Mouse (Mus musculus): Measurements from ENCODE around the gene Fgfr1op. TPM values are rescaled to one million over a fixed set of nuclear protein-coding genes. Genes with fewer than 3 reads are reported as not detected.
"Not testable (repeated sequence)": the region's sequence is repeated elsewhere in the genome, so short reads cannot be mapped to it uniquely, and the experiment has no call there.

Gene Fgfr1op
- polyA plus RNA-seq (2015; fragmentation: Nextera tagmentation; extraction: Ambion mirVana), result 31.4 and 32.0 TPM in 2 replicates

DNA sequence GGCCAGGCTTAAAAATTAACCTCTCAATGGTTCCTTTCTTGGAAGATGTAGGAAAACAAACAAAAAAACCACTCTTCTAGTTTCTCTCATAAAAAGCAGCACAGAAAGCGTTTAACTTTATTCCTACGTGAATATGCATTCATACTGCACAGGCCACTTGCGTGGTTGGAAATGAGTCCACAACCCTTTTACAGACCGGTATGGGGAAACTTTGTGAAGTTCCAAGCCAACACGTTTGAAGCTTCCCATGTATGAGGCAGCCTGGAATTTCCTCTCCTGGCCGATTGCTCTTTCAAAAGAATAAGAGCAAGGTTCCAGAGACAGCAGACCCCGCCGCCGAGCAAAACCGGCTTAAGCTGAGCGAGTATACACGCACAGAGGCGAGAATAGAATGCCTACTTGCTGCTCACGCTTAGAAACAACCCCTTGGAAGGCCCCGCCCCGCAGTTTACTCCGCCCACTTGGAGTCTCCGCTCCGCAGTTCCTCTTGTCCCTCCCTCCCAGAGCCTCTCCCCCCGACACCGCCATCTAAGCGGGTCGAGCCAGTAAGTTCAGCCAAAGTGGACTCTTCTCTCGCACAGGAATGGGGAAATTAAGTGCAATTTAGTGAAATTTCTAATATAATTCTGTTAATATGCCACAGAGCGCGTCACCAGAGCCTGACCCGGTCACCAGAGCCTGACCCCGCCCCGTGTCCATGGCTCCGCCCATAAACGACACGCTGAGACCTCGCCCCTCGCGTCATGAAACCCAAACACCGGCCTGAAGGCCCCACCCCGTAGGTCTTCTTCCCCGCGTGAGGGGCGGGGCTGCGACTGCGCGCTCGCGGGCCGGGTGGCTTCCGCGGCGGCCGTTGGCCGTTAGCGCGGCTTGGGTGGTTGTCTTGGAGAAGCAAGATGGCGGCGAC lies at the start of gene Fgfr1op:
TSS of gene Fgfr1op (plus strand) at position 801 of the 907 bp plus-strand sequence.
- not testable (repeated sequence) for H3K27ac ChIP-seq (ENCODE audit: low read length); H3K9me3 ChIP-seq (ENCODE audit: control insufficient read depth, low read length); H3K27me3 ChIP-seq (replicated peaks; ENCODE audit: control insufficient read depth, insufficient read depth, low read length); H3K4me1 ChIP-seq (ENCODE audit: control insufficient read depth, insufficient read depth, low read length); H3K36me3 ChIP-seq (ENCODE audit: control insufficient read depth, insufficient read depth, low read length)
- H3K9ac ChIP-seq (ENCODE audit: low read depth, low read length), result peak within 1 kb of the TSS; percentile 58; the same call in 1 of the 2 replicates
- H3K4me2 ChIP-seq (ENCODE audit: low read depth, low read length), result peak within 1 kb of the TSS; percentile 43
- peak within 1 kb of the TSS; percentile 51 for H3K4me3 ChIP-seq (ENCODE audit: low read length)
- peak; percentile 98 for ATAC-seq
- under 1% methylated on average over 12 of the region's 55 CpGs for WGBS

- H3K9me3 ChIP-seq (ENCODE audit: control insufficient read depth, low read length); H3K36me3 ChIP-seq (ENCODE audit: control insufficient read depth, insufficient read depth, low read length); H3K27me3 ChIP-seq (replicated peaks; ENCODE audit: control insufficient read depth, insufficient read depth, low read length); H3K4me3 ChIP-seq (ENCODE audit: low read length); ATAC-seq; H3K4me2 ChIP-seq (ENCODE audit: low read depth, low read length); H3K9ac ChIP-seq (ENCODE audit: low read depth, low read length); H3K27ac ChIP-seq (ENCODE audit: low read length); H3K4me1 ChIP-seq (ENCODE audit: control insufficient read depth, insufficient read depth, low read length): not testable (repeated sequence)
- WGBS, result 71% methylated on average over 6 of the region's 11 CpGs
These were observed 48.9 kb upstream of the Fgfr1op start for GRCm38 (mm10) chr17:8116378-8116777.

DNA sequence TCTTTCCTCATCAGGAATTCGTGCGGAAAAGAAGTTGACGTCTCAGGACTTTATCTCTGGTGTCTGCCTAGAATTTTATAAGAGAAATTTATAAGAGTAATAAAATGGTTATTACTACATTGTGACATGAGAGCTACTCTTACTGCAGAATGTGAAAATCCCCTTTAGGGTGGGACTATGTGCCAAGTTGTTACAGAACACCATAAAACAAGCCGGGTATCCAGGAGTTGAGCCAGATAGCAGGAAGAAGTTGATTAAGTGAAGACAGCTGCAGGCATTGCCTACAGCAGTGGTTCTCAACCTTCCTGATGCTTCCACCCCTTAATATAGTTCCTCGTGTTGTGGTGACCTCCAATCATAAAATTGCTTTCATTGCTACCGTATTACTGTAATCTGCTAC lies 48.4 kb upstream of the Fgfr1op start:
- H3K27ac ChIP-seq (ENCODE audit: low read length); H3K9me3 ChIP-seq (ENCODE audit: control insufficient read depth, low read length); H3K4me1 ChIP-seq (ENCODE audit: control insufficient read depth, insufficient read depth, low read length); H3K27me3 ChIP-seq (replicated peaks; ENCODE audit: control insufficient read depth, insufficient read depth, low read length); H3K4me2 ChIP-seq (ENCODE audit: low read depth, low read length); ATAC-seq; H3K9ac ChIP-seq (ENCODE audit: low read depth, low read length); H3K36me3 ChIP-seq (ENCODE audit: control insufficient read depth, insufficient read depth, low read length); H3K4me3 ChIP-seq (ENCODE audit: low read length): not testable (repeated sequence)
- WGBS, result no CpG with 5 or more reads among the region's 6 CpGs

DNA sequence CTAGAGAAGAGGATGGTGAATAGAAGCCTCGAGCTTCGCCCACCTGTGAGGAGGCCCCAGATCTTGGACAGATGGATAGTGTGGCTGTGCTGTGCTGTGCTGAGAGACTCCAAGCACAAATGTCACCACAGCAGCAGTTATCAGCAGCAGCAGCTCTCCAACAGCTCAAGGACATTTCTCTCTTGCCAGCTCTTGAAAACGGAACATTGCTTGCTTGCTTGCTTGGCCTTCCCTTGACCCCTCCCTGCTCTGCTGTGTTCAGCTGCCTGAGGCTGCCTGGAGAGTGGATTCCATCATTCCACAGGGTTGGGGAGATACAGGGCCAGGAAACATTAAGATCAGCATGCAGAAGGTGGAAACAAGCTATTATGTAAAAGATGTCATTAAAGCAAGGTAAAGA lies 42.3 kb upstream of the Fgfr1op start:
- not testable (repeated sequence) for H3K9me3 ChIP-seq (ENCODE audit: control insufficient read depth, low read length); H3K4me1 ChIP-seq (ENCODE audit: control insufficient read depth, insufficient read depth, low read length); H3K4me3 ChIP-seq (ENCODE audit: low read length); H3K9ac ChIP-seq (ENCODE audit: low read depth, low read length); H3K4me2 ChIP-seq (ENCODE audit: low read depth, low read length); H3K27ac ChIP-seq (ENCODE audit: low read length); H3K27me3 ChIP-seq (replicated peaks; ENCODE audit: control insufficient read depth, insufficient read depth, low read length); H3K36me3 ChIP-seq (ENCODE audit: control insufficient read depth, insufficient read depth, low read length); ATAC-seq
- WGBS, result no CpG with 5 or more reads among the region's 3 CpGs

- H3K4me3 ChIP-seq (ENCODE audit: low read length); H3K9ac ChIP-seq (ENCODE audit: low read depth, low read length); H3K9me3 ChIP-seq (ENCODE audit: control insufficient read depth, low read length); H3K4me1 ChIP-seq (ENCODE audit: control insufficient read depth, insufficient read depth, low read length); ATAC-seq; H3K27me3 ChIP-seq (replicated peaks; ENCODE audit: control insufficient read depth, insufficient read depth, low read length); H3K36me3 ChIP-seq (ENCODE audit: control insufficient read depth, insufficient read depth, low read length); H3K4me2 ChIP-seq (ENCODE audit: low read depth, low read length); H3K27ac ChIP-seq (ENCODE audit: low read length): not testable (repeated sequence)
- WGBS, result 92% methylated on average over 2 of the region's 6 CpGs
These were observed 40.7 kb upstream of the Fgfr1op start for GRCm38 (mm10) chr17:8124586-8124985.

DNA sequence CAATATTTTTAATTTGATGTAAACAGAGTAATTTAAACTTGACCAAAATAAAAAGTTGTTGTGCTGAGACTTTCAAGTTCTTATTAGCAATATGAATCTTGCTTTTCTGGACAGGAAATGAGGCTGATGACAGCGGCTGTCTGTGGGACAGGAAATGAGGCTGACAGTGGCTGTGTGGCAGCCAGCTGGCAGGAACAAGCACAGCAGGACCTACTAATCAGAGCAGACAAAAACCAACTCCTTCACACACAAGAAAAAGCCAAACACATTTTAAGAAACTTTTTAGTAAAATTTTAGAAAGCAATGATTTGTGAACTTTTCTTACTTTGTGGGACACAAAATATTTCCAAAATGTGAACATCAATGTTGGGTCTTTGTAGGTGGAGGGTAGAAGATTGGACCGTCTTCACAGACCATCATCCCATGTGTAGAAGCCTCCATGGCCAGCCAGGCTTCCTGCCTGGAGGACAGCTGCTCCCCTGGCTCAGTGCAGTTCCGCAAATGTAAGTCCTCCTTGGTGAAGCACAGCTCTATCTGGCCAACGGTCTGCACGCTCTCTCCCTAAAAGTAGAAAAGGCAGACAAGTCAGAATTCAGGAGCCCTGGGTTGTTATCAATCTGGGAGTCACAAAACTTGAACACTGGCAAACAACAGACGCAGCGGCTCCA lies 36.8 kb upstream of the Fgfr1op start:
- not testable (repeated sequence) for H3K4me2 ChIP-seq (ENCODE audit: low read depth, low read length); H3K9me3 ChIP-seq (ENCODE audit: control insufficient read depth, low read length); ATAC-seq; H3K4me3 ChIP-seq (ENCODE audit: low read length); H3K4me1 ChIP-seq (ENCODE audit: control insufficient read depth, insufficient read depth, low read length); H3K36me3 ChIP-seq (ENCODE audit: control insufficient read depth, insufficient read depth, low read length); H3K9ac ChIP-seq (ENCODE audit: low read depth, low read length); H3K27me3 ChIP-seq (replicated peaks; ENCODE audit: control insufficient read depth, insufficient read depth, low read length); H3K27ac ChIP-seq (ENCODE audit: low read length)
- WGBS, result 100% methylated on average over 1 of the region's 7 CpGs

DNA sequence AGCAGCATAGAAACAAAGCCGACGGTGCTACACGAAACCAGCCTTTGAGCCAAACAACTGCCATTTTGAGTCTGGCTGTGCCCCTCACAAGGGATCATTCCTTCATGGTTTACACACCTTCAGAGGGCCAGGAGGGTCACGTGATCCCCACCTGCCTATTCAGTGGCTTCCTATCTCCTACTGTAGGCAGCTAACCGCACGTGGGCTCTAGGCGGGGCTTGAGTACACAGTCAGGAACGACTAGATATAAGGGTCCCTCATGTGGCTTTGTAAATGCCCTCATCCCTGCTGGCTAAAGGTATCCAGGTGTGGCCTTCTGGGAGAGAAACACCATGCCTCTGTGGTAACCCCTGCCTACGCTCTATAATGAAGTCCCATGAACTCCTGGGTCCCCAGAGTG lies 35.7 kb upstream of the Fgfr1op start:
- H3K9ac ChIP-seq (ENCODE audit: low read depth, low read length); H3K4me2 ChIP-seq (ENCODE audit: low read depth, low read length); H3K9me3 ChIP-seq (ENCODE audit: control insufficient read depth, low read length); H3K4me3 ChIP-seq (ENCODE audit: low read length); H3K36me3 ChIP-seq (ENCODE audit: control insufficient read depth, insufficient read depth, low read length); H3K27me3 ChIP-seq (replicated peaks; ENCODE audit: control insufficient read depth, insufficient read depth, low read length); H3K27ac ChIP-seq (ENCODE audit: low read length); H3K4me1 ChIP-seq (ENCODE audit: control insufficient read depth, insufficient read depth, low read length): not testable (repeated sequence)
- 70% methylated on average over 9 of the region's 9 CpGs for WGBS
- ATAC-seq, result peak; percentile 76; the same call in 1 of the 2 replicates

DNA sequence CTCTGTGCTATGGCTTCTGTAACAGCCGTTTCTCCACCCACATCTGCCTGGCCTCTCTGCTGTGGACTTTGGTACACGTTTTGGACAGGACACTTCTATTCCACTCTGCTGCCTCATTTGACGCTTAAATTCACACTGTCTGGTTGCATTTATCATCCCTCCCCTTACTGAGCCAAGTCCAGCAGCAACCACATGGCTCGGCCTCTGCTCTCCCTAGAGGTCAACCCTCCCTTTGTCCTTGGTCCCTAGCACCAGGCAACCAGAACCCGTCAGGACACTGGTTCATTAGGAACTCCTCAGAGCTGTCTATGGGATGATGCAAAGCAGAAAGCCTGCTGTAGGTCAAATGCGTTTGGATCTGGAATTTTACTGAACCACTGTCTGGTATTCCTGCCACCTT lies 34.5 kb upstream of the Fgfr1op start:
- H3K4me2 ChIP-seq (ENCODE audit: low read depth, low read length); H3K4me3 ChIP-seq (ENCODE audit: low read length); H3K36me3 ChIP-seq (ENCODE audit: control insufficient read depth, insufficient read depth, low read length); H3K9me3 ChIP-seq (ENCODE audit: control insufficient read depth, low read length); H3K27ac ChIP-seq (ENCODE audit: low read length); ATAC-seq; H3K9ac ChIP-seq (ENCODE audit: low read depth, low read length); H3K4me1 ChIP-seq (ENCODE audit: control insufficient read depth, insufficient read depth, low read length); H3K27me3 ChIP-seq (replicated peaks; ENCODE audit: control insufficient read depth, insufficient read depth, low read length): not testable (repeated sequence)
- no CpG with 5 or more reads among the region's 6 CpGs for WGBS

GRCm38 (mm10) chr17:8138116-8138515 lies 27.2 kb upstream of the Fgfr1op start:
- not testable (repeated sequence) for ATAC-seq; H3K9me3 ChIP-seq (ENCODE audit: control insufficient read depth, low read length); H3K9ac ChIP-seq (ENCODE audit: low read depth, low read length); H3K4me2 ChIP-seq (ENCODE audit: low read depth, low read length); H3K36me3 ChIP-seq (ENCODE audit: control insufficient read depth, insufficient read depth, low read length); H3K4me3 ChIP-seq (ENCODE audit: low read length); H3K27ac ChIP-seq (ENCODE audit: low read length); H3K4me1 ChIP-seq (ENCODE audit: control insufficient read depth, insufficient read depth, low read length); H3K27me3 ChIP-seq (replicated peaks; ENCODE audit: control insufficient read depth, insufficient read depth, low read length)
- WGBS, result 97% methylated on average over 5 of the region's 5 CpGs
